Mouse (Mus musculus) embryonic facial prominence, embryonic 14.5 days (tissue): ENCODE measurements at regions not wholly inside any gene's neighbourhood (a gene's known extent, or its start where the extent isn't known, plus 50 kb on each side); places are given as distances from the start of the nearest gene placed in this dataset.

Source experiments
- ATAC-seq: fragments of 200-750 bp; cut with Nextera tagmentation; 2 replicates; pipeline ENCODE4 v1.8.0; 2017; ENCODE audit warnings: low read depth, moderate number of reproducible peaks, moderate TSS enrichment
- DNase-seq: peaks from one replicate; pipeline ENCODE4 v3.0.0-alpha.2; 2015; ENCODE audit warnings: low spot score
- H3K27ac ChIP-seq: fragments of 300-500 bp; sonication (generic); replicated peaks from 2 replicates; pipeline ENCODE4 v1.5.1; 2014; ENCODE audit warnings: low read depth, mild to moderate bottlenecking, low read length, moderate library complexity
- H3K27me3 ChIP-seq: fragments of 300-500 bp; sonication (generic); replicated peaks from 2 replicates; pipeline ENCODE4 v1.6.1; 2014; ENCODE audit warnings: low read length; ENCODE audit not compliant: control insufficient read depth, insufficient read depth
- H3K36me3 ChIP-seq: fragments of 300-500 bp; sonication (generic); 2 replicates; pipeline ENCODE4 v1.6.1; 2014; ENCODE audit warnings: low read length, mixed read lengths; ENCODE audit not compliant: control insufficient read depth, insufficient read depth
- H3K4me1 ChIP-seq: fragments of 300-500 bp; sonication (generic); 2 replicates; pipeline ENCODE4 v1.6.1; 2014; ENCODE audit warnings: antibody characterized with exemption, low read length; ENCODE audit not compliant: control insufficient read depth, insufficient read depth
- H3K4me2 ChIP-seq: fragments of 300-500 bp; sonication (generic); 2 replicates; pipeline ENCODE4 v1.6.1; 2014; ENCODE audit warnings: low read depth, mild to moderate bottlenecking, low read length, moderate library complexity, mixed read lengths
- H3K4me3 ChIP-seq: fragments of 300-500 bp; sonication (generic); 2 replicates; pipeline ENCODE4 v1.5.1; 2014; ENCODE audit warnings: low read depth, mild to moderate bottlenecking, low read length
- H3K9ac ChIP-seq: fragments of 300-500 bp; sonication (generic); 2 replicates; pipeline ENCODE4 v1.6.1; 2014; ENCODE audit warnings: low read depth, mild to moderate bottlenecking, low read length, moderate library complexity, mixed read lengths
- H3K9me3 ChIP-seq: fragments of 300-500 bp; sonication (generic); 2 replicates; pipeline ENCODE4 v1.6.1; 2016; ENCODE audit warnings: low read length; ENCODE audit not compliant: control insufficient read depth
- WGBS: fragments of 180-500 bp; shearing (Covaris S2); extraction: QIAGEN DNeasy Blood & Tissue Kit; methylation state at CpG from one replicate; pipeline ENCODE4 v1.1.7; 2014; 5-methylcytosine and 5-hydroxymethylcytosine counted together

- DNase-seq: no peak
- no peak for ATAC-seq
- H3K4me1 ChIP-seq: no peaks in the 10 kb centered on the region
- no peak overlapping the region for H3K4me3 ChIP-seq
- no peak overlapping the region for H3K4me2 ChIP-seq
- no peaks in the 10 kb centered on the region for H3K36me3 ChIP-seq
- no peaks in the 10 kb centered on the region for H3K27me3 ChIP-seq
- no peak overlapping the region for H3K9ac ChIP-seq
- 0 out of 2 replicates have a peak, but pooled peaks cover 6% of the 10 kb centered on the region for H3K9me3 ChIP-seq
- H3K27ac ChIP-seq: no peak overlapping the region
- 85% methylated on average over 3 of the region's 3 CpGs for WGBS
Observed at GRCm38 (mm10) chr10:99410754-99411153, 147.7 kb downstream of the Dusp6 start.

- Histone ChIP-seq H3K27me3 (no peaks in the 10 kb centered on the region), H3K36me3 (no peaks in the 10 kb centered on the region), H3K9me3 (0 out of 2 replicates have a peak, but pooled peaks cover 6% of the 10 kb centered on the region), H3K9ac (no peak overlapping the region), H3K4me3 (no peak overlapping the region), H3K4me2 (no peak overlapping the region), H3K4me1 (no peaks in the 10 kb centered on the region; the same call in 1 of the 2 replicates), H3K27ac (no peak overlapping the region)
- DNase-seq (no peak), ATAC-seq (no peak)
- WGBS: 80% methylated on average over 3 of the region's 3 CpGs
Observed at GRCm38 (mm10) chr10:99413455-99413854, 150.4 kb downstream of the Dusp6 start.

DNA sequence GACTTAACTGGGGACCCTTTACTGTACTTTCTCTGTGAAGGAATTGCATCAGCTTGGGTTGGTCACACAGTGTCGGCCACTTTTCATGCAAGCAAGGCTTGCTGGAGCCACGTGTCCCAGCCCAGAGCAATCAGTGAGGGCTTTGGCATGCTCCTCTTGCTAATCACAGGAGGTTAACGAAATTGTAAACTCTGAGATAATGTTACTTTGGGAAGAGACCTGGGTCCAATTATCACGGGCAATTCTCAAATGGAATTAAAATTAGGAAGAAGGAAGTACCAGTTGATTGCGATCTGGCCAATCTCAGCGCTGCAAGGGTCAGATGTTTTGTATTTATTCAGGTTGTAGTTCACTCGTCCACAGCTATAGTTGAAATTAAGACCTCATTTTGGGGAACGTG is 153.2 kb downstream of the Dusp6 start:
- DNase-seq (peak; percentile 62), ATAC-seq (no peak)
- Histone ChIP-seq H3K27me3 (no peaks in the 10 kb centered on the region), H3K9ac (no peak overlapping the region), H3K4me3 (no peak overlapping the region), H3K4me1 (no peaks in the 10 kb centered on the region; the same call in 1 of the 2 replicates), H3K27ac (no peak overlapping the region), H3K36me3 (no peaks in the 10 kb centered on the region), H3K4me2 (no peak overlapping the region), H3K9me3 (no peaks in the 10 kb centered on the region)
- WGBS: 28% methylated on average over 8 of the region's 8 CpGs

DNA sequence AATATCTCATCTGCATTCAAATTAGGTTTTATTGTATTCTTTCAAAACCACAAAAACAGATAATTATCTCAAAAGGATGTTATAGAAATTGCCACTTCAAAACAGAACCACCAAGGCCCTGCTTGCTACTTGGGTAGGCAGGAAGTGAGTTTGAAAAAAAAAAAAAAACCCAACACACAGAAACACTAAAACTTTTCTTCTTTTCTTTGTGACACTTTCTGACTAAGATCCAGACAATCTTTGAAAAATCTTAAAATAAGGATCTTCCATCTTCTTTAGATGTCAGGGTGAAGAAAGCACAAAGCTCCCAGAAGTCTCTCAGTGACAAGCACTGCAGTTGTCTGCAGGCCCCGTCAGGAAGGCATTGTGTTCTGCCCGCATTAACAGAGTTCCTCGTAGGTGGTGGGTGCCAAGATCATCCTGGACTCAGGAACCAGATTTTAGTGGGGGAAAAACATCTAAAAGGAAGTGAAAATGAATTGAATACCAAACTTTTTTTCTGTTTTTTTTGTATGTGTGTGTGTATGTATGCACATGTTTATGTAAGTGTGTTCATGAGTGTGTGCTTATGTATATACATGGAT is 154.0 kb downstream of the Dusp6 start:
- WGBS: 22% methylated on average over 3 of the region's 3 CpGs
- no peak for ATAC-seq
- Histone ChIP-seq H3K4me3 (no peak overlapping the region), H3K9ac (no peak overlapping the region), H3K9me3 (no peaks in the 10 kb centered on the region), H3K27me3 (no peaks in the 10 kb centered on the region), H3K4me1 (no peaks in the 10 kb centered on the region; the same call in 1 of the 2 replicates), H3K27ac (peak overlapping the region; percentile 28; the same call in 1 of the 2 replicates), H3K4me2 (no peak overlapping the region), H3K36me3 (no peaks in the 10 kb centered on the region)
- DNase-seq: peak; percentile 35

GRCm38 (mm10) chr10:99417591-99417990 is 154.6 kb downstream of the Dusp6 start:
- no peaks in the 10 kb centered on the region for H3K9me3 ChIP-seq
- 53% methylated on average over 7 of the region's 7 CpGs for WGBS
- no peak overlapping the region for H3K4me2 ChIP-seq
- H3K27me3 ChIP-seq: no peaks in the 10 kb centered on the region
- no peak overlapping the region for H3K9ac ChIP-seq
- H3K27ac ChIP-seq: no peak overlapping the region
- no peaks in the 10 kb centered on the region; the same call in 1 of the 2 replicates for H3K4me1 ChIP-seq
- DNase-seq (no peak), ATAC-seq (no peak)
- no peaks in the 10 kb centered on the region for H3K36me3 ChIP-seq
- no peak overlapping the region for H3K4me3 ChIP-seq

DNA sequence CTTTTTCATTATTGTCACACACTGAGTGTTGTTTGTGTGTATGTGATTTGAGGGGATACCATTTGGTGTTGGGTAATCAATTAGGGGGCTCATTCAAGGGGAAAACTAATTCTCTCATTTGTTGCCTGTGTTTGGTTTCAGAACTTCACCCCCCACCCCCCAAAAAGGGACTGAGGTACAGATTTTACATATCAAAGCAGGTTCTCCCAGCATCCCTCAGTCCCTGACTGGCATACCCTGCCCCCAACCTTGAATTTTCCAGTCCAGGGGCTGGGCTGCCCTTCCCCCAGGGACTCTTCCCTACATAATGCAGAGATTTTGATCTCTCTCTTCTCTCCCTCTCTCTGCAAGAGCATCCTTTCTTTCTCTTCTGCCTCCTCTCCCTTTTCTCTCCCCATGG is 155.5 kb downstream of the Dusp6 start:
- Histone ChIP-seq H3K27me3 (no peaks in the 10 kb centered on the region), H3K4me3 (no peak overlapping the region), H3K9me3 (no peaks in the 10 kb centered on the region), H3K4me2 (no peak overlapping the region), H3K9ac (no peak overlapping the region), H3K4me1 (no peaks in the 10 kb centered on the region; the same call in 1 of the 2 replicates), H3K36me3 (no peaks in the 10 kb centered on the region), H3K27ac (no peak overlapping the region)
- no peak for ATAC-seq
- DNase-seq: no peak

- no peak overlapping the region for H3K4me3 ChIP-seq
- DNase-seq (no peak), ATAC-seq (no peak)
- no peaks in the 10 kb centered on the region for H3K9me3 ChIP-seq
- no peaks in the 10 kb centered on the region for H3K27me3 ChIP-seq
- H3K36me3 ChIP-seq: no peaks in the 10 kb centered on the region
- H3K4me1 ChIP-seq: no peaks in the 10 kb centered on the region; the same call in 1 of the 2 replicates
- H3K27ac ChIP-seq: no peak overlapping the region
- no peak overlapping the region for H3K9ac ChIP-seq
- 65% methylated on average over 7 of the region's 7 CpGs for WGBS
- H3K4me2 ChIP-seq: no peak overlapping the region
Observed at GRCm38 (mm10) chr10:99419532-99419931, 156.5 kb downstream of the Dusp6 start.

DNA sequence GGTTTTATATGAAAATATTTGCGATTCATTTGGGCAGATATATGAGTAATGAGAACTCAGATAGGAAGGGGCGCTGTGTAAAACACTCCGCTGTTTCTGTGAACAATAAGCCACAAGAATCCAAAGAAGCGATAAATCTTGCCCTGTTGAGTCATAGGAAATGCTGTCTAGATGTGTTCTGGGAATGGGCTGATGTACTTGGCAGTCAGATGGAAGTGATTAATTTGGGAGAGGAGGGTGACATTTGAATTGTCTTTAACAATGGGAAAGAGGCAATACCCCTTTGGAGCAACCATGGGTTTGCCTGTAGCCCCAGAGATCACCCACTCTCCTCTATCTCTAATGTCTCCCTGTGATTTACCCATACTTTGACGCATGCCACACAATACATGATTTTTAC is 160.4 kb downstream of the Dusp6 start:
- Histone ChIP-seq H3K27me3 (no peaks in the 10 kb centered on the region), H3K4me2 (no peak overlapping the region), H3K4me1 (no peaks in the 10 kb centered on the region), H3K4me3 (no peak overlapping the region), H3K9ac (no peak overlapping the region), H3K27ac (no peak overlapping the region), H3K9me3 (no peaks in the 10 kb centered on the region), H3K36me3 (no peaks in the 10 kb centered on the region)
- WGBS: 94% methylated on average over 5 of the region's 5 CpGs
- ATAC-seq (no peak), DNase-seq (no peak)

DNA sequence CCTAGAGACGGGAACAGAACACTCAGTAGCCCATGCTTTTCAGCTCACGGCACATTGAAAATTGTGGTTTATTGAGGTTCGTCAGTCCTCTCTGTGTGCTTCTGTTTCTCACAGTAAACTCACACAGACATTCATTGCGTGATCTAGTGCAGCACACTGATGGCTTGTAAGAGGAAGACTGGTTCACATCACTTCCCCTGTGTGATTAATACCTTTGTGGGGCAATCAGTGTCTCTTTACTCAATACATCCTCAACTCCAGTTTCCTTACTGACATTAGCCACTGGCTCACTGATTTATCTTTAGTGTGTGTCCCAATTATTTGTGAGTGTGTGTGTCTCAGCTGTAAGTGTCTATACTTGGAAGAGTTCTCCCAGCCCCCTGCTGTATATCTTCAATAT is 162.2 kb downstream of the Dusp6 start:
- Histone ChIP-seq H3K27me3 (no peaks in the 10 kb centered on the region), H3K4me3 (no peak overlapping the region), H3K27ac (no peak overlapping the region), H3K4me1 (0 out of 2 replicates have a peak, but pooled peaks cover 2% of the 10 kb centered on the region), H3K36me3 (no peaks in the 10 kb centered on the region), H3K9ac (no peak overlapping the region), H3K4me2 (no peak overlapping the region), H3K9me3 (no peaks in the 10 kb centered on the region)
- ATAC-seq (no peak), DNase-seq (no peak)
- WGBS: 83% methylated on average over 4 of the region's 4 CpGs
